Mouse (Mus musculus): ENCODE data around the gene Selenbp1.

DNA sequence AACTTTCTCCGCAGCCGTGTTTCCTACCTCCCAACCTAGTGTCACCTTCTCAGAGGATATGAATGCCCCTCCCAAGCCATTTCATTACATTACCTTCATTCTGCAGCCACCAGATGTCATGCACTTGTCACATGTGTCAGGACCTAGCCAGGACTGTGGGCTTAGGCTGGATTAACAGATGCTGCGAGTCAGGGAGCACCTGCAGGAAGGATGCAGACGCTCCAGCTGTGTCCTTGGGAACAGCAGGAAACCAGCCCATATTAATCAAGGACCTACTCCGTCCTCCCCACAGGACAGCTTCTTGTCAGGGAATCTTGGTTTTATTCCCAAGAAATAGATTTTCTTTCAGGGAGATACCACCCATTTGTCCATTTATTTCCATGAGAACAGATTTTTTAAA is 27.5 kb downstream of the Selenbp1 start:
- TF ChIP-seq CTCF (IDR thresholded peaks at IDR 0.05 in 2 of 3, conservative IDR thresholded peaks at IDR 0.05 in 1 of 3; ENCODE audit: control insufficient read depth in 1 of 3, insufficient read depth in 1 of 3, low read depth in 2 of 3, low read length in 3 of 3, poor library complexity in 1 of 3, severe bottlenecking in 1 of 3) (no peak), ZNF384 (IDR thresholded peaks at IDR 0.05; ENCODE audit: low read depth, low read length) (no peak), CHD2 (IDR thresholded peaks at IDR 0.05; ENCODE audit: low read length) (no peak), EP300 (IDR thresholded peaks at IDR 0.05; ENCODE audit: low read depth in 1 of 2, low read length in 2 of 2) (no peak), SMC3 (IDR thresholded peaks at IDR 0.05; ENCODE audit: low read depth, low read length) (no peak), TAL1 (IDR thresholded peaks at IDR 0.05; ENCODE audit: low read length) (no peak), GATA1 (IDR thresholded peaks at IDR 0.05; ENCODE audit: low read depth, low read length) (no peak), NELFE (IDR thresholded peaks at IDR 0.05; ENCODE audit: low read depth, low read length) (no peak), USF1 (IDR thresholded peaks at IDR 0.05; ENCODE audit: low read depth, low read length) (no peak), HCFC1 (IDR thresholded peaks at IDR 0.05; ENCODE audit: low read depth, low read length) (no peak)

Data from MEL (cell line).